Mouse (Mus musculus): ENCODE data around the gene Rec8. TPM values are rescaled to one million over a fixed set of nuclear protein-coding genes. Genes with fewer than 3 reads are reported as not detected.

The Rec8 gene
- polyA plus RNA-seq (2012), result 51.2 and 93.7 TPM in 2 replicates

- TF ChIP-seq GATA1 (IDR thresholded peaks at IDR 0.05; ENCODE audit: low read length), result no peak
Measured at GRCm38 (mm10) chr14:55617822-55618221, at the start of gene Rec8. Gene Rec8 (plus strand): TSS chr14:55618037.

DNA sequence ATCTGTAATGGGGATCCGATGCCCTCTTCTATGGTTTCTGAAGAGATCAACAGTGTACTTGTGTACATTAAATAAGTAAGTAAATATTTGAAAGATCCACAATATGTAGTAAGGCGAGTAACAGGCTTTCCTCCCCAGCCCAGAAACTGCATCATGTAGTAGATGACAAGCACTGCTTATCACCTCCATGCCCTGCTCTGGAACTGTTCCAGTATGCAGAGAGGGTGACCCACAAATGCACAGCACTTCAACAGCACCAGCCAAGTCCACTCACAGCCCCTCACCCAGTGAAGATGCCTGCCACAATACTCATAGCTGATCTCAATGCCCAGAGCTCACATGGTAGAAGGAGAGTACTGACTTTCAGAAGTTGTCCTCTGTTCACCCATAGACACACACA, 47.2 kb upstream of the Rec8 start:
- no peak for TF ChIP-seq GATA1 (IDR thresholded peaks at IDR 0.05; ENCODE audit: low read length)

- TF ChIP-seq GATA1 (IDR thresholded peaks at IDR 0.05; ENCODE audit: low read length), result no peak
Measured at GRCm38 (mm10) chr14:55571760-55572159, 46.1 kb upstream of the Rec8 start.

DNA sequence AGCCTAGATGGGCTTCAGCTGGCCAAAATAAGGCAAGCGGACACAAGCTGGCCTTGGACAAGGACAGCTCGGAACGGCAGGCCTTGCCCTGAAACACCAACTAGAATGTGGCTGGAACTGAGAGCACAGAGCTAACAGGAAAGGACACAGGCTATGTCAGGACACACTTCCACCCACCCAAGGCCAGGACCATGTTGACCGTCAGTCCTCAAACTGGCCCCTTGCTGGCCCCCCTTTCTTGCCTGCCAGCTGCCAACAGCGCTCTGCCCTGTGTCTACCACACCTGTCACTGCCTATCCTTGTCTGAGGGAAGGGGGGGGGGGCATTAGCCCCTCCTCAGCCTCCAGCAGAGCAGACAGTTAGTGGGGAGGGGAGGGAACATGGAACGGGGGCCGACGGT, 42.5 kb upstream of the Rec8 start, which contains the start of gene Fitm1:
TSS of gene Fitm1 (plus strand) at position 316 of the 400 bp plus-strand sequence.
- TF ChIP-seq GATA1 (IDR thresholded peaks at IDR 0.05; ENCODE audit: low read length), result no peak

DNA sequence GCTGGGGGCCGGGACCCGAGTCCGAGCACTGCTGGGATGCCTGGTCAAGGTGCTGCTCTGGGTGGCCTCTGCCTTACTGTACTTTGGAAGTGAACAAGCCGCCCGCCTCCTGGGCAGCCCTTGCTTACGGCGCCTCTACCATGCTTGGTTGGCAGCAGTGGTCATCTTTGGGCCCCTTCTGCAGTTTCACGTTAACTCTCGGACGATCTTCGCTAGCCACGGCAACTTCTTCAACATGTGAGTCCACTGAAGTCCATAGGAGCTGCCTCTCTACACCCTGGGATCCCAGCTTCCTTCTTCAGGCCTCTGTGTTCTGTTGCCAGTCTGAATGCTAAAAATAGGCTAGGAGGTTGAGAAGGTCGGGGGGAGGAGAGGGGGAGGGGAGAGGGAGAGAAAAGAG, 42.1 kb upstream of the Rec8 start:
- no peak for TF ChIP-seq GATA1 (IDR thresholded peaks at IDR 0.05; ENCODE audit: low read length)

- no peak for TF ChIP-seq GATA1 (IDR thresholded peaks at IDR 0.05; ENCODE audit: low read length)
Measured at GRCm38 (mm10) chr14:55576376-55576775, 41.5 kb upstream of the Rec8 start.

GRCm38 (mm10) chr14:55577871-55578667, 39.8 kb upstream of the Rec8 start, which contains the start of gene Psme1:
Gene Psme1 (plus strand): TSS chr14:55578123.
- TF ChIP-seq GATA1 (IDR thresholded peaks at IDR 0.05; ENCODE audit: low read length), result no peak

DNA sequence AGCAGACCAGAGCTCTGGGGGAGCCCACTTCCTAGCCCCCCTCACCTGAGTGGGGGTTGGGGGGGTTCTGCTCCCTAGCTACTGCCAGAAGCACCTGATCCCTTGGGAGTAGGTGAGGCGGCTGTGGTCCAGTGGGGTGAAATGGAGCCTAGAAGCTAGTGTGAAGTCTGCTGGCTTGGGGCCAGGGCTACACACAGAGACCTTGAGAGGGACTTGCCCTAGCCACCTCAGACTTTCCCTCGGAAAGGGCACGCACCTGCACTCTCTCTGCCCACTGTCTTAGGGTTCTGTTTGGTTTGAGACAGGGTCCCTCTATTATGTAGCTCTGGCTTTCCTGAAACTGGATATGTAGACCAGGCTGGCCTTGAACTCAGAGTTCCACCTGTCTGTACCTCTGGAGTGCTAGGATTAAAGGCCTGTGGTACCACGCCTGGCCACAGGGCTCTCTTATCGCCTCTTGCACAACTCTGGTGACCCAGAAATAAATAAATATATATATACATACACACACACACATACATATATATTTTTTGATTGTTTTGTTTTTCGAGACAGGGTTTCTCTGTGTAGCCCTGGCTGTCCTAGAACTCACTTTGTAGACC, 39.1 kb upstream of the Rec8 start:
- no peak for TF ChIP-seq GATA1 (IDR thresholded peaks at IDR 0.05; ENCODE audit: low read length)

- no peak for TF ChIP-seq GATA1 (IDR thresholded peaks at IDR 0.05; ENCODE audit: low read length)
Measured at GRCm38 (mm10) chr14:55579511-55580496, 38.0 kb upstream of the Rec8 start.

GRCm38 (mm10) chr14:55580731-55581130, 37.1 kb upstream of the Rec8 start:
- TF ChIP-seq GATA1 (IDR thresholded peaks at IDR 0.05; ENCODE audit: low read length), result no peak

DNA sequence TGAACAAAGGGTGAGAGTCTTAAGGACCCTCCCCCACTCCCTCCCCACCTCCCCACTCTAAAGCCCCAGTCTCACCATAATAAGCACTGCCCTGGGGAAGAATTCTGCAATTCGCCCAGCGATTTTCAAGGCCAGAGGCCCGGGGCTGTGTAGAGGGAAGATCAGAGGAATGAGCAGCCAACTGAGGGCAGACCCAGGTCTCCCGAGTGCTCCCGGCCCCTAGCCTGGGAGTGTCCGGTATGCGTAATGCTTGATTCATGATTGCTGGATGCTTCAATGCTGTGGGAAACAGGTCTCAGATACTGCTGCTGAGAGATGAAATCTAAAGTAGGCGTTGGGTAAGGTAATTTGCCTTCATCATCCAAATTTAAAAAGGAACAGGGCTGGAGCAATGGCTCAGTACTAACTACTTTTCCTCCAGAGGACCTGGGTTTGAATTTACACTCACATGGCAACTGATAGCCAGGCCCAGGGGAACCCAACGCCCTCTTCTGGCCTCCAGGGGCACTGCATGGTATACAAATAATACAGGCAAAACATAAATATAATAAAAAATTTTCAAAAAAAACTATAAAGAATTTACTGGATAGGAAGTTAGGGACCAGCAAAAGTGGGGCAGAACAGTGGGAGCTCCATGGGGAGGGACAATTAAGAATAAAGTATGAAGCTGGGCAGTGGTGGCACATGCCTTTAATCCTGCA, 35.7 kb upstream of the Rec8 start:
- TF ChIP-seq GATA1 (IDR thresholded peaks at IDR 0.05; ENCODE audit: low read length), result no peak

- TF ChIP-seq GATA1 (IDR thresholded peaks at IDR 0.05; ENCODE audit: low read length), result no peak
Measured at GRCm38 (mm10) chr14:55584303-55584701, 33.5 kb upstream of the Rec8 start.

- TF ChIP-seq GATA1 (IDR thresholded peaks at IDR 0.05; ENCODE audit: low read length), result no peak
Measured at GRCm38 (mm10) chr14:55584702-55585565, 32.9 kb upstream of the Rec8 start, which contains the start of gene Emc9. Gene Emc9 (minus strand): TSS chr14:55585302.

DNA sequence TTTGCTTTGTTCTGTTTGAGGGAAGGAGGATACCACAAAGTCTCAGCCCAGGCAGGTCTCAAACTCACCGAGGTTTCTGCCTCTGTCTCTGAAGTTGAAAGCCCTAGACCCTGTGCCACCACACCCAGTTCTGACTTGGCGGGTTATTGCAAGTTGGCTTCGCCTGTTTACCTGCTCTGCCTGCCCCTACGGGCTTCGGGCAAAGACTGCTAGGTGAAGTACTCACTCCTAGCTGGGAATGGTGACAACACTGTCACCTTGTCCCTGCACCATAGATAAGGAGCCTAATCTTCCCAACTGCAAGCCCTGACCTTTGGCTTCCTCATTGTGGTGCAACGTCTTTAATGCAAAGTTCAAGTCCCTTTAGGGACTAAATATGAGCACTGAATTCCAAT, 32.3 kb upstream of the Rec8 start:
- no peak for TF ChIP-seq GATA1 (IDR thresholded peaks at IDR 0.05; ENCODE audit: low read length)

All from G1E-ER4 (cell line).